ENCODE assay signal across 28 mouse cellular contexts in genomic region chr1:136675736-136676444, GRCm38 (mm10). TPM values are rescaled to one million over a fixed set of nuclear protein-coding genes. Genes with fewer than 3 reads are reported as not detected.
DNase-seq lines count a peak whose midpoint lies in the region; ATAC-seq and TF ChIP-seq lines count a peak whose summit lies in the region.
"Had no signal": no experiment of that assay in that cellular context is flagged by ENCODE, and none has a peak within 500 bp of the region (broad histone marks: within the 10 kb centered on the region; RNA-seq: fewer than 3 reads in every experiment).

No protein-coding gene starts in this region.

- TF ChIP-seq POLR2A in ES-Bruce4 (IDR thresholded peaks at IDR 0.05; ENCODE audit: insufficient read depth, low read length) = no peak

- no peak for TF ChIP-seq CTCF in ES-Bruce4 (IDR thresholded peaks at IDR 0.05; ENCODE audit: low read depth, low read length)

- H3K9me3 ChIP-seq in ES-Bruce4 (replicated peaks; ENCODE audit: control insufficient read depth, insufficient read depth, low read length, poor library complexity, severe bottlenecking) = no peaks in the 10 kb centered on the region
- H3K9me3 ChIP-seq: embryonic facial prominence, embryonic 10.5 days; embryonic facial prominence, embryonic 15.5 days; forebrain, embryonic 13.5 days; hindbrain, embryonic 10.5 days; hindbrain, embryonic 15.5 days; limb, embryonic 10.5 days; limb, embryonic 15.5 days; liver, embryonic 13.5 days had no signal

- TF ChIP-seq EP300 in ES-Bruce4 (IDR thresholded peaks at IDR 0.05; ENCODE audit: insufficient read depth, low read depth, low read length) = no peak

- ATAC-seq in frontal cortex, adult (ENCODE audit: low TSS enrichment) = peak; percentile 89
- ATAC-seq in granulocyte monocyte progenitor cell, adult 5-6 weeks (replicated peaks; ENCODE audit: poor library complexity, severe bottlenecking) = peak; percentile 73
- ATAC-seq: forebrain, embryonic 13.5 days; inflammation-experienced regulatory T-cells, adult 6 months had no signal

- H3K27ac ChIP-seq in ES-Bruce4 (ENCODE audit: insufficient read depth, low read length) = peak overlapping the region; percentile 97
- H3K27ac ChIP-seq: embryonic facial prominence, embryonic 10.5 days; embryonic facial prominence, embryonic 15.5 days; forebrain, embryonic 13.5 days; gastrocnemius, adult 2 months; hindbrain, embryonic 10.5 days; hindbrain, embryonic 15.5 days; limb, embryonic 10.5 days; limb, embryonic 15.5 days; liver, embryonic 13.5 days had no signal

- no peaks in the 10 kb centered on the region; the same call in 1 of the 2 replicates for H3K36me3 ChIP-seq in ES-Bruce4 (ENCODE audit: control insufficient read depth, insufficient read depth, low read length, poor library complexity, severe bottlenecking)
- H3K36me3 ChIP-seq: embryonic facial prominence, embryonic 10.5 days; embryonic facial prominence, embryonic 15.5 days; hindbrain, embryonic 10.5 days; hindbrain, embryonic 15.5 days; limb, embryonic 10.5 days; limb, embryonic 15.5 days; liver, embryonic 13.5 days had no signal

- peak overlapping the region; percentile 65 for H3K9ac ChIP-seq in ES-Bruce4 (ENCODE audit: low read depth, poor library complexity, severe bottlenecking)
- H3K9ac ChIP-seq: embryonic facial prominence, embryonic 15.5 days; forebrain, embryonic 13.5 days; hindbrain, embryonic 15.5 days; limb, embryonic 15.5 days; liver, embryonic 13.5 days had no signal

- H3K27me3 ChIP-seq in ES-Bruce4 (ENCODE audit: control insufficient read depth, insufficient read depth, low read length, poor library complexity, severe bottlenecking) = no peaks in the 10 kb centered on the region
- H3K27me3 ChIP-seq: embryonic facial prominence, embryonic 15.5 days; forebrain, embryonic 13.5 days; hindbrain, embryonic 15.5 days; limb, embryonic 15.5 days; liver, embryonic 13.5 days had no signal

- peak overlapping the region; percentile 24 for H3K4me3 ChIP-seq in ES-Bruce4 (ENCODE audit: low read depth, low read length)
- H3K4me3 ChIP-seq: embryonic facial prominence, embryonic 10.5 days; embryonic facial prominence, embryonic 15.5 days; forebrain, embryonic 13.5 days; gastrocnemius, adult 2 months; hindbrain, embryonic 10.5 days; hindbrain, embryonic 15.5 days; limb, embryonic 10.5 days; limb, embryonic 15.5 days; liver, embryonic 13.5 days had no signal

- intact Hi-C loops in left cerebral cortex, postnatal 36 days (cut with DNase I) = no loop called here

- no peak for DNase-seq in frontal cortex, postnatal 25 days (ENCODE audit: low spot score in 2 of 2)
- DNase-seq in left cerebral cortex, postnatal 36 days (ENCODE audit: low spot score in 2 of 2) = peak; percentile 37 to 65
- DNase-seq in left cerebral cortex, adult 11 months (ENCODE audit: low spot score) = no peak
- no peak for DNase-seq in ovary, postnatal 36 days (ENCODE audit: low spot score)
- DNase-seq in embryo, embryonic 10.5 days (ENCODE audit: low spot score) = no peak
- DNase-seq: cerebellum, adult 9-10 months; cerebellum, postnatal 36 days; gastrocnemius, adult 2 months; gastrocnemius, postnatal 36 days; heart, postnatal 14 days; kidney, adult 11 months; kidney, postnatal 14 days; liver, embryonic 13.5 days; midbrain, embryonic 14.5 days; retina, postnatal 1 day; thymus, adult 18-20 months; thymus, postnatal 25 days had no signal

- H3K4me1 ChIP-seq in ES-Bruce4 (ENCODE audit: control insufficient read depth, insufficient read depth, low read length) = peaks cover 9% of the 10 kb centered on the region
- H3K4me1 ChIP-seq: embryonic facial prominence, embryonic 15.5 days had no signal

RNA-seq across cellular contexts. Expression of gene Zfp281, which starts 51.2 kb away (rescaled TPM):
- 10 to 100 TPM; 33.9 to 36.2 TPM for total RNA-seq in left cerebral cortex, postnatal 36 days (2021)
- polyA plus RNA-seq in ES-Bruce4 (2011; ENCODE audit: insufficient read depth, insufficient read length, low read depth, missing spikeins) = 94.4 and 98.1 TPM in 2 replicates
- 10.9 and 14.1 TPM in 2 replicates for total RNA-seq in granulocyte monocyte progenitor cell, adult 5-6 weeks (2014; fragmentation: Nextera tagmentation)
- 23.1 and 25.1 TPM in 2 replicates for total RNA-seq in granulocyte monocyte progenitor cell, adult 5-6 weeks (2017)

Comparison
In these comparisons a context has a peak if more than half of its experiments do, and no peak if none do; other contexts are left out.
1. DNase-seq: peak in left cerebral cortex, postnatal 36 days (2 of 2); none in frontal cortex, postnatal 25 days (0 of 2), left cerebral cortex, adult 11 months (single experiment), ovary, postnatal 36 days (single experiment) and embryo, embryonic 10.5 days (single experiment).